In genomic region chr2:30636266-30636671, GRCm38 (mm10) we compare ENCODE assay signal across 9 mouse cellular contexts. TPM values are rescaled to one million over a fixed set of nuclear protein-coding genes. Genes with fewer than 3 reads are reported as not detected.
DNase-seq lines count a peak whose midpoint lies in the region; ATAC-seq lines count a peak whose summit lies in the region.
"Had no signal": no experiment of that assay in that cellular context is flagged by ENCODE, and none has a peak within 500 bp of the region (broad histone marks: within the 10 kb centered on the region; RNA-seq: fewer than 3 reads in every experiment).

No protein-coding gene starts in this region.

- H3K27ac ChIP-seq in hindbrain, embryonic 11.5 days (ENCODE audit: low read depth, low read length) = no peak overlapping the region
- no peak overlapping the region for H3K27ac ChIP-seq in hindbrain, embryonic 16.5 days (ENCODE audit: low read depth, low read length)
- H3K27ac ChIP-seq: macrophage had no signal

- H3K4me3 ChIP-seq in hindbrain, embryonic 11.5 days (ENCODE audit: low read depth, low read length) = no peak overlapping the region
- no peak overlapping the region for H3K4me3 ChIP-seq in hindbrain, embryonic 16.5 days (ENCODE audit: low read length)

- H3K36me3 ChIP-seq in hindbrain, embryonic 11.5 days (ENCODE audit: control insufficient read depth, insufficient read depth, low read length) = no peaks in the 10 kb centered on the region
- no peaks in the 10 kb centered on the region for H3K36me3 ChIP-seq in hindbrain, embryonic 16.5 days (ENCODE audit: control insufficient read depth, insufficient read depth, low read length)

- no peaks in the 10 kb centered on the region for H3K4me1 ChIP-seq in hindbrain, embryonic 11.5 days (replicated peaks; ENCODE audit: control insufficient read depth, insufficient read depth, low read length)
- peaks cover 8% of the 10 kb centered on the region for H3K4me1 ChIP-seq in hindbrain, embryonic 16.5 days (ENCODE audit: control insufficient read depth, insufficient read depth, low read depth, low read length)

- no peaks in the 10 kb centered on the region for H3K9me3 ChIP-seq in hindbrain, embryonic 11.5 days (ENCODE audit: control insufficient read depth, low read length)
- H3K9me3 ChIP-seq in hindbrain, embryonic 16.5 days (ENCODE audit: control insufficient read depth, low read length) = no peaks in the 10 kb centered on the region

- H3K9ac ChIP-seq in hindbrain, embryonic 11.5 days (ENCODE audit: low read depth, low read length) = peak overlapping the region; percentile 17; the same call in 1 of the 2 replicates
- H3K9ac ChIP-seq in hindbrain, embryonic 16.5 days (ENCODE audit: low read depth, low read length) = no peak overlapping the region

- 81% methylated on average over 5 of the region's 5 CpGs for WGBS in hindbrain, embryonic 11.5 days
- 69% methylated on average over 5 of the region's 5 CpGs for WGBS in hindbrain, embryonic 16.5 days

- no peak for ATAC-seq in hindbrain, embryonic 11.5 days (ENCODE audit: low FRiP score)
- ATAC-seq in hindbrain, embryonic 16.5 days = no peak

- no peak overlapping the region for H3K4me2 ChIP-seq in hindbrain, embryonic 11.5 days (replicated peaks; ENCODE audit: low read depth, low read length)
- no peak overlapping the region for H3K4me2 ChIP-seq in hindbrain, embryonic 16.5 days (ENCODE audit: low read length)

- DNase-seq in hindbrain, embryonic 11.5 days (ENCODE audit: low spot score) = no peak
- DNase-seq in adrenal gland, postnatal 36 days = peak; percentile 37 to 65
- peak; percentile 52 for DNase-seq in kidney, adult 18-20 months
- peak; percentile 65 for DNase-seq in lung, postnatal 36 days
- no peak for DNase-seq in adipocyte (ENCODE audit: low spot score)
- DNase-seq in natural killer cell, adult 2 months (ENCODE audit: low spot score in 2 of 2) = no peak
- DNase-seq in testis, postnatal 10 days (ENCODE audit: low spot score) = no peak

- H3K27me3 ChIP-seq in hindbrain, embryonic 11.5 days (ENCODE audit: control insufficient read depth, insufficient read depth, low read length) = no peaks in the 10 kb centered on the region
- no peaks in the 10 kb centered on the region for H3K27me3 ChIP-seq in hindbrain, embryonic 16.5 days (replicated peaks; ENCODE audit: control insufficient read depth, insufficient read depth, low read length)

RNA-seq across cellular contexts. Expression of gene Cstad, which starts 41.4 kb away (rescaled TPM):
- 0.18 and 0.57 TPM in 2 replicates for polyA plus RNA-seq in hindbrain, embryonic 11.5 days (2014; fragmentation: Nextera tagmentation; extraction: Ambion mirVana)
- 0.19 and 0.99 TPM in 2 replicates for polyA plus RNA-seq in hindbrain, embryonic 16.5 days (2015; fragmentation: Nextera tagmentation; extraction: Ambion mirVana)
- total RNA-seq in adrenal gland, postnatal 36 days (2021) = 1 to 10 TPM in 1 of 2 experiments, under 1 TPM in 1; 0.40 to 2.1 TPM

Comparison
In these comparisons a context has a peak if more than half of its experiments do, and no peak if none do; other contexts are left out.
1. DNase-seq: peak in adrenal gland, postnatal 36 days (2 of 2), kidney, adult 18-20 months (single experiment) and lung, postnatal 36 days (single experiment); none in hindbrain, embryonic 11.5 days (single experiment), adipocyte (single experiment), natural killer cell, adult 2 months (0 of 2) and testis, postnatal 10 days (single experiment).